Mouse (Mus musculus) ES-E14 (cell line): ENCODE results near the gene Spon1. TPM values are rescaled to one million over a fixed set of nuclear protein-coding genes. Genes with fewer than 3 reads are reported as not detected.

Experiments used
- DNase-seq: peaks from one replicate; pipeline ENCODE4 v3.0.0-alpha.2; 2013; ENCODE audit warnings: low read depth, low spot score
- H3K27ac ChIP-seq: 2 replicates; pipeline ENCODE4 v1.5.1; 2012; ENCODE audit warnings: low read depth, mild to moderate bottlenecking, low read length, moderate library complexity, mixed read lengths; ENCODE audit not compliant: poor library complexity, insufficient read depth, severe bottlenecking
- H3K36me3 ChIP-seq: 2 replicates; pipeline ENCODE4 v1.6.1; 2012; ENCODE audit warnings: mild to moderate bottlenecking, low read length, moderate library complexity, mixed read lengths; ENCODE audit not compliant: control insufficient read depth, poor library complexity, insufficient read depth, severe bottlenecking
- H3K4me1 ChIP-seq, 2 experiments: fragments of 150-350 bp in 1 of 2; sonication (generic) in 1 of 2; 2 replicates each; pipeline ENCODE4 v1.6.1; 2012; ENCODE audit warnings: low read length in 2 of 2, mild to moderate bottlenecking in 1 of 2, mixed read lengths in 1 of 2; ENCODE audit not compliant: control insufficient read depth in 2 of 2, insufficient read depth in 2 of 2, poor library complexity in 1 of 2
- H3K4me3 ChIP-seq, 2 experiments: fragments of 150-350 bp in 1 of 2; sonication (generic) in 1 of 2; 2 replicates each; pipeline ENCODE4 v1.5.1; 2012; ENCODE audit warnings: low read length in 2 of 2, low read depth in 1 of 2, mild to moderate bottlenecking in 1 of 2, mixed read lengths in 1 of 2; ENCODE audit not compliant: insufficient read depth in 1 of 2, poor library complexity in 1 of 2, severe bottlenecking in 1 of 2
- H3K9ac ChIP-seq: 2 replicates; pipeline ENCODE4 v1.6.1; 2012; ENCODE audit warnings: low read depth, mild to moderate bottlenecking, low read length, mixed read lengths; ENCODE audit not compliant: poor library complexity, insufficient read depth, severe bottlenecking
- H3K9me3 ChIP-seq: fragments of 150-350 bp; sonication (generic); 2 replicates; pipeline ENCODE4 v1.6.1; 2012; ENCODE audit warnings: low read depth, mild to moderate bottlenecking, low read length; ENCODE audit not compliant: control insufficient read depth, insufficient read depth
- CHD2 ChIP-seq: IDR thresholded peaks from 2 replicates; pipeline ENCODE4 v1.6.1; 2014; ENCODE audit warnings: mild to moderate bottlenecking, low read depth, low read length, inconsistent platforms
- HCFC1 ChIP-seq: IDR thresholded peaks from 2 replicates; pipeline ENCODE4 v1.6.1; 2012; ENCODE audit warnings: low read length, inconsistent platforms, borderline replicate concordance; ENCODE audit not compliant: insufficient read depth
- MAFK ChIP-seq: IDR thresholded peaks from 2 replicates; pipeline ENCODE4 v1.6.1; 2014; ENCODE audit warnings: mild to moderate bottlenecking, low read depth, low read length, inconsistent platforms; ENCODE audit not compliant: insufficient read depth
- ZC3H11A ChIP-seq: IDR thresholded peaks from 2 replicates; pipeline ENCODE4 v1.6.1; 2012; ENCODE audit warnings: low read depth, mild to moderate bottlenecking, inconsistent platforms, low read length, borderline replicate concordance
- ZNF384 ChIP-seq: IDR thresholded peaks from 2 replicates; pipeline ENCODE4 v1.6.1; 2012; ENCODE audit warnings: low read depth, low read length, inconsistent platforms
- in situ Hi-C, 2 experiments: fragments of 600-800 bp; cut with MboI; formaldehyde crosslinking; loops; one replicate each; pipeline ENCODE4 v1.15.1; 2025; ENCODE audit warnings: low sequenced_read_pairs in 2 of 2, inconsistent platforms in 1 of 2; ENCODE audit not compliant: unreplicated experiment in 2 of 2
- total RNA-seq: library from RNA; depleted of rRNA; stranded (reverse); fragments of 300-350 nt; gene quantifications from 2 replicates; pipeline ENCODE4 v1.2.3, GENCODE M21; 2012

Gene Spon1
- total RNA-seq, 1 experiment = 0.13 TPM

DNA sequence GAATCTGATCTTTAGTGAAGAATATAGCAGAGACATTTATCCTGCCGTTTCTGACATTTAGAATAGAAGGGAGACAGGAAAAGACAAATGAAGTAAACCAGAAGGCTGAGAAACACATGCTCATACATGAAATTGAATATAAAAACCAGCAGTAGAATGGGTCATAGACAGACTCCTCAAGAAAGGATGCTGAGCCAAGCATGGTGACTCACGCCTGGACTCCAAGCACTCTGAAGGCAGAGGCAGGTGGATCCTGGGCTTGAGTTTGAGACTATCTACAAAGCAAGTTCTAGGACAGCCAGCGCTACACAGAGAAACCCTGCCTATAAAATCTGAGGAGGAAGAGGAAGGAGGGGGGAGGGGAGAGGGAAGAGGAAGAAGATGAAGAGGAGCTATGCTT lies 324.4 kb downstream of the Spon1 start:
- H3K27ac ChIP-seq = no peak overlapping the region
- no peak overlapping the region for H3K4me3 ChIP-seq
- no peaks in the 10 kb centered on the region for H3K36me3 ChIP-seq
- no peak overlapping the region for H3K9ac ChIP-seq
- in situ Hi-C loops = no loop called here
- H3K4me1 ChIP-seq = peaks cover 14 to 17% of the 10 kb centered on the region in 2 experiments
- H3K9me3 ChIP-seq = no peaks in the 10 kb centered on the region
- no peak for DNase-seq
- TF ChIP-seq CHD2 (no peak), MAFK (no peak), ZNF384 (no peak), ZC3H11A (no peak), HCFC1 (no peak)

GRCm38 (mm10) chr7:114090892-114091545 lies 325.2 kb downstream of the Spon1 start:
- Histone ChIP-seq H3K4me1 (peaks cover 14 to 17% of the 10 kb centered on the region in 2 experiments), H3K9me3 (no peaks in the 10 kb centered on the region), H3K4me3 (no peak overlapping the region), H3K9ac (no peak overlapping the region), H3K27ac (no peak overlapping the region), H3K36me3 (no peaks in the 10 kb centered on the region)
- DNase-seq = no peak
- TF ChIP-seq ZNF384 (no peak), ZC3H11A (no peak), MAFK (no peak), CHD2 (no peak), HCFC1 (no peak)
- in situ Hi-C loops = no loop called here
